Mouse (Mus musculus): Measurements from ENCODE around the gene Thumpd3. TPM values are rescaled to one million over a fixed set of nuclear protein-coding genes. Genes with fewer than 3 reads are reported as not detected.

Thumpd3 gene
- polyA plus RNA-seq (2015; fragmentation: Nextera tagmentation; extraction: Ambion mirVana): 23.3 and 27.1 TPM in 2 replicates

DNA sequence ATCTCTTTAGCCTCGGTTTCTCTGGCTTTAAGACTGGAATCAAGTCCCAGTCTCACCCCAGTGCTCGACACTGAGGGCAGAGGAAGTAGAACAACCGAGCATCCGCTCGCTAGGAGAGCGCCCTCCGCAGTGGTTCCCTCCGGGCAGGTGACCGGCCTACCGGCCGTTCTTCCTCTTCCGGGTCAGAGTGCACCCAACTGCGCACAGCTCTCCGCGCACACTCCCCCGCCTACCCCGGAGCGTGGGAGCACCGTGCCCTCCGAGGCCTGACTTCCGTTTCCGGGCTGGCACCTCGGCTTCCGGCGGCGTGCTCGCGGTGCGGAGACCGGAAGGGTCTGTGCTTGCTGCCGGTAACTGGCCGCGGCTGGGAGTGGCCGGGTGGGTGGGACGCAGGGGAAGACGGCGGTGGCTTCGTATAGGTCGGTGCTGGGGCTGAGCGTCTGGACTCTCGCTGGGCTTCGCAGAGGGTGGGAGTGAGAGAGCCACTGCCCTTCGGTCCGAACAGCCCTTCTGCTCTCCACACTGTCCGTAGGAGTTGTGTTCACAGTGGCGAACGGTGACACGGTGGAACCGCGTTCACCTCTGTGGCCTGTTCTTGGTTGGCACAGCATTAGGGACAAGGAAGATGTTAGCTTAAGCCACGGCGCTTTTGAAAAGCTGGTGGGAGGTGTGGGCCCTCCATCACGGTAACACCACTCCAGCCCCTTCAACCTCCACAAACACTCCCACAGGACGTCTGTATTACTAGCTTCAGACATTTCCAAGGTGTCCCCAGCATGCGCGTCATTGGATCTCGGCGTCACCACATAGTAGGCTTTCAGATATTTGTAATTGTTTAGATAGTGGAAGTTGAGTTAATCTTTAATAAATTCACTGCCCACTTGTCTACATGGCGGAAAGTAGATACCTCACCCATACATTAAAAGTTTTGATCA, at the start of gene Thumpd3:
Thumpd3 (plus strand) TSS at position 185 of the 935 bp plus-strand sequence.

GRCm38 (mm10) chr6:113076686-113077516, 30.9 kb downstream of the Thumpd3 start, which contains the start of gene Setd5:
Gene Setd5 (plus strand): TSS chr6:113077365.

Other genes starting within 250 kb of the Thumpd3 start
- 1.3 and 1.5 TPM in 2 replicates for gene Srgap3, start 99.0 kb upstream of the Thumpd3 start, polyA plus RNA-seq (2015; fragmentation: Nextera tagmentation; extraction: Ambion mirVana)
- gene Setd5, start 31.1 kb downstream of the Thumpd3 start, polyA plus RNA-seq (2015; fragmentation: Nextera tagmentation; extraction: Ambion mirVana): 32.4 and 33.3 TPM in 2 replicates
- 0.26 and 0.29 TPM in 2 replicates for gene Lhfpl4, start 149.2 kb downstream of the Thumpd3 start, polyA plus RNA-seq (2015; fragmentation: Nextera tagmentation; extraction: Ambion mirVana)
- 17.4 and 17.6 TPM in 2 replicates for gene Mtmr14, start 191.6 kb downstream of the Thumpd3 start, polyA plus RNA-seq (2015; fragmentation: Nextera tagmentation; extraction: Ambion mirVana)
- gene Cpne9, start 236.1 kb downstream of the Thumpd3 start, polyA plus RNA-seq (2015; fragmentation: Nextera tagmentation; extraction: Ambion mirVana): 0.09 and 0.10 TPM in 2 replicates